Mouse (Mus musculus) heart, embryonic 15.5 days (tissue): Measurements from ENCODE around the gene Rpusd4. TPM values are rescaled to one million over a fixed set of nuclear protein-coding genes. Genes with fewer than 3 reads are reported as not detected.

ENCODE experiments used
- ATAC-seq: fragments of 200-750 bp; cut with Nextera tagmentation; replicated peaks from 2 replicates; pipeline ENCODE4 v1.8.0; 2017; ENCODE audit warnings: low read depth, moderate TSS enrichment; ENCODE audit not compliant: insufficient number of reproducible peaks, insufficient read depth, low FRiP score
- H3K27ac ChIP-seq: fragments of 300-500 bp; sonication (generic); 2 replicates; pipeline ENCODE4 v1.5.1; 2015; ENCODE audit warnings: mild to moderate bottlenecking, inconsistent platforms
- H3K27me3 ChIP-seq: fragments of 300-500 bp; sonication (generic); 2 replicates; pipeline ENCODE4 v1.6.1; 2015; ENCODE audit warnings: inconsistent platforms
- H3K36me3 ChIP-seq: fragments of 300-500 bp; sonication (generic); 2 replicates; pipeline ENCODE4 v1.6.1; 2015; ENCODE audit warnings: mild to moderate bottlenecking, inconsistent platforms
- H3K4me1 ChIP-seq: fragments of 300-500 bp; sonication (generic); replicated peaks from 2 replicates; pipeline ENCODE4 v1.6.1; 2015; ENCODE audit warnings: inconsistent platforms
- H3K4me2 ChIP-seq: fragments of 300-500 bp; sonication (generic); 2 replicates; pipeline ENCODE4 v1.6.1; 2015; ENCODE audit warnings: inconsistent platforms, mild to moderate bottlenecking, moderate library complexity
- H3K4me3 ChIP-seq: fragments of 300-500 bp; sonication (generic); 2 replicates; pipeline ENCODE4 v1.5.1; 2015; ENCODE audit warnings: mild to moderate bottlenecking, inconsistent platforms
- H3K9ac ChIP-seq: fragments of 300-500 bp; sonication (generic); 2 replicates; pipeline ENCODE4 v1.6.1; 2015; ENCODE audit warnings: mild to moderate bottlenecking, inconsistent platforms
- H3K9me3 ChIP-seq: fragments of 300-500 bp; sonication (generic); replicated peaks from 2 replicates; pipeline ENCODE4 v1.6.1; 2016; ENCODE audit warnings: inconsistent platforms
- WGBS: fragments of 180-500 bp; shearing (Covaris S2); methylation state at CpG from one replicate; pipeline ENCODE4 v1.1.7; 2015; ENCODE audit warnings: mixed read lengths; 5-methylcytosine and 5-hydroxymethylcytosine counted together
- polyA plus RNA-seq: library from polyadenylated mRNA; unstranded; fragments of >200 nt; fragmentation: Nextera tagmentation; extraction: Ambion mirVana; gene quantifications from 2 replicates; pipeline ENCODE4 v1.2.1, GENCODE M21; 2015

Gene Rpusd4
- 20.2 and 23.4 TPM in 2 replicates for polyA plus RNA-seq

DNA sequence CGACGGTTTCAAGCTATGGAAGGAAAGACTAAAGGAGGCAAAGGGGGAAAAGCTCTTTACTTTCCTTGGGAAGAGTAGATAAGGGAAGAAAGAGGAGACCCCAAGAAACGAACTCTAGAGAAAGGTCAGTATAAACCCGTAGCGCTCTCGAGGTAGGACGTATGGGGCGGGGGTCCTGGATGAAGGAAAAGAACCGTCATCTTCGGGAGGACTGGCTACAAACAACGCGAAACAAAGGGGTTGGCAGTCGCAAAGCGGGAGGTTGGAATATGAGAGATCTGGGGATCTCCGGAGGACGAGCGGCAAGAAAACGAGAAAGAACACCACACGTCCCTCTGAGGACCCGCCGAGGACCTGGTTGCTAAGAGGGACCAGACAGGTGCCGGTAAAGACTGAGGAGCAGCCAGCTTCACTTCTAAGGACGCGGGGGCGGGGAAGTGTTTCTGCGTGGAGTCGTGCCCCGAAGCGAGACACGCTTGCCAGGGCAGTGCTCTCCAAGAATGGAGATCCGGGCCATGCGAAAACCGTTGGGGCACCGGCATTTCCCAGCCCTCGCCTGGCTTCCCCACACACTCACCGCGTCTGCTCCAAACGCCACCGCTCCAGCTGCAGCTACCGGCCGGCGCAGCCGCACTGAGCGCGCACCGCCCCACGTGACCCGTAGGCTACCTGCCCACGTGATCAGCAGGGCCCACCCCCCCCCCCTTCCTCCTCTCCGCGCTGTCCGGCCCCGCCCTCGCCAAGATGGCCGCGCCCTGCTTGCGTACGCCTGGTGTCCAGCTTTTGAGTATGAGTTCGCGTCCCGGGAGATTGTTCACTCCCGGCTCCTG, at the start of gene Rpusd4, which contains the start of gene Fam118b:
TSS of gene Rpusd4 (plus strand) at position 720 of the 830 bp plus-strand sequence.
TSS of gene Fam118b (minus strand) at position 660 of the 830 bp plus-strand sequence.
- H3K9ac ChIP-seq = peak within 1 kb of the TSS; percentile 80
- H3K27me3 ChIP-seq = no peaks in the 10 kb centered on the region
- ATAC-seq = peak; percentile 96
- peak within 1 kb of the TSS; percentile 85 for H3K27ac ChIP-seq
- under 1% methylated on average over 62 of the region's 62 CpGs for WGBS
- H3K4me1 ChIP-seq = peaks cover 17% of the 10 kb centered on the region
- peak within 1 kb of the TSS; percentile 91 for H3K4me2 ChIP-seq
- H3K36me3 ChIP-seq = peaks cover 20% of the 10 kb centered on the region
- no peaks in the 10 kb centered on the region for H3K9me3 ChIP-seq
- peak within 1 kb of the TSS; percentile 95 for H3K4me3 ChIP-seq

DNA sequence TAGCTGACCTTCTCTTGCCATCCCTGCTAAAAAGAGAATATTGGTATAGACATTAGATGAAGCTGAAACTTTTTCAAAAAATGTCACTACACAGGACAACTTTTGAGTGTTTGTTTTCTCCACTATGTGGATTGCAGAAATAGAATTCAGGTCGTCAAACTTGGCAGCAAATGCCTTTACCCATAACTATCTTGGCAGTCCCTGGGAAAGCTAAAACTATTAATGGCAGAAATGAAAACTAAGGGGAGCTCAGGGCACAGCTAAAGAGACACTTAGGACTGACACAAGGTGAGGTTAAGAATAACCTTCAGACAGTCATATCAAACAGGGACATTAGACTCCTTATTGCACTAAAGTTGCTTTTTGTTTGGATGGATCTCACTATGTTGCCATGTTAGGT, 49.7 kb upstream of the Rpusd4 start:
- Histone ChIP-seq H3K4me1 (no peaks in the 10 kb centered on the region), H3K9me3 (no peaks in the 10 kb centered on the region), H3K4me2 (no peak overlapping the region), H3K27me3 (no peaks in the 10 kb centered on the region), H3K36me3 (peaks cover 76% of the 10 kb centered on the region), H3K4me3 (no peak overlapping the region), H3K27ac (no peak overlapping the region), H3K9ac (no peak overlapping the region)
- WGBS = 51% methylated on average over 1 of the region's 1 CpGs
- no peak for ATAC-seq

DNA sequence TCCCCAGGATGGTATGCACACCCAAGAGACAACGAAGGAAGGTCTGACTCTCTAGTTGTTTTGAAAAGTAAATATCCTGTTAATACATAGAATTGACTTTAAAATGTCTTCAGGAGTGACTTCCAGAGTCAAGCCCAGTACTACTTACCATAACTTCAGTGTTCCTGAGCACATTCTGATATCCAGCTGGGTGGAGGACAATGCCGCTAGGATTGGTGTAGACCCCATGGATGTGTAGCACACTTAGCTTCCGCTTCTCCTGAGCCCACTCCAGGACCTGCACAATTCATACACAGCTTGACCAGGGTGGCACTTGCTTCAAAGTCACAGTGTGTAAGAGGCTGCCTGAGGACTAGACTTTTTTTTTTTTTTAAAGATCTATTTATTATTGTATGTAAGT, 44.2 kb upstream of the Rpusd4 start:
- Histone ChIP-seq H3K36me3 (peaks cover 24% of the 10 kb centered on the region), H3K4me1 (no peaks in the 10 kb centered on the region), H3K4me2 (no peak overlapping the region), H3K27ac (no peak overlapping the region), H3K9me3 (no peaks in the 10 kb centered on the region), H3K4me3 (no peak overlapping the region), H3K9ac (no peak overlapping the region), H3K27me3 (no peaks in the 10 kb centered on the region)
- ATAC-seq = no peak
- 94% methylated on average over 3 of the region's 3 CpGs for WGBS

DNA sequence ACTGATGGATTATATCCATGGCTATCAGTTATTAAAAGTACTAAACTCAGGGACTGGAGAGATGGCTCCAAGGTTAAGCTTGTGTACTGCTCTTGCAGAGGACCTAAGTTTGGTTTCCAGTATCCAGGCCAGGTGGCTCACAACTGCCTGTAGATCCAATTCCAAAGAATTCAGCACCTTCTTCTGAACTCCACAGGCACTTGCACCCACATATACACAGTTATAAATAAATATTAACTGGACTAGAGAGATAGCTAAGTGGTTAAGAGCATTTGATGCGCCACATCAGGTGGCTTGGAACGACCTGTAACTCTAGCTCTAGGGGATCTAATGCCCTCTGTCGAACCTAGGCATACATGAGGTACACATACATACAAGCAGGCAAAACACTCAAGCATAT, 39.0 kb upstream of the Rpusd4 start:
- WGBS = 82% methylated on average over 3 of the region's 3 CpGs

DNA sequence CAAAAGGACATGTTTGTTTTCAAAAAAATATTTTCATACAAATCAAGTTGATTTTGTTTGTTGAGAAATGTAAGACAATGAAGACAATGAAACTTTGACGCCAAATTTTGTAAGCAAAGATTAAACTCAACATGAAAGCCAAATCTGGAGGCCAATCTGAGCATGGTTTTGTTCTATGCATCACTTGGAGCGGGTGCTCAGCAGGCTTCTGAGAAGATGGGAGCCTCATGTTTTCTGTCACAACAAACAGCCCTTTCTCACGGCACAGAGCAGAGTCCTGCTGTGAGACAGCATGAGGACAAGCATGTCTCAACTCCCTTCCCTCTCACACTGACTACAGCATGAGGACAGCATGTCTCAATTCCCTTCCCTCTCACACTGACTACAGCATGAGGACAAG, 31.7 kb upstream of the Rpusd4 start:
- H3K36me3 ChIP-seq = no peaks in the 10 kb centered on the region
- no peaks in the 10 kb centered on the region for H3K4me1 ChIP-seq
- ATAC-seq = no peak
- no peaks in the 10 kb centered on the region for H3K9me3 ChIP-seq
- H3K4me3 ChIP-seq = no peak overlapping the region
- no peak overlapping the region for H3K9ac ChIP-seq
- H3K27ac ChIP-seq = no peak overlapping the region
- 54% methylated on average over 3 of the region's 3 CpGs for WGBS
- H3K27me3 ChIP-seq = no peaks in the 10 kb centered on the region
- no peak overlapping the region for H3K4me2 ChIP-seq

More for the DNA sequence above, 39.0 kb upstream of the Rpusd4 start:
- Histone ChIP-seq H3K27ac (no peak overlapping the region), H3K4me1 (no peaks in the 10 kb centered on the region), H3K9ac (no peak overlapping the region), H3K9me3 (no peaks in the 10 kb centered on the region), H3K36me3 (no peaks in the 10 kb centered on the region), H3K4me3 (no peak overlapping the region), H3K27me3 (no peaks in the 10 kb centered on the region), H3K4me2 (no peak overlapping the region)
- no peak for ATAC-seq

DNA sequence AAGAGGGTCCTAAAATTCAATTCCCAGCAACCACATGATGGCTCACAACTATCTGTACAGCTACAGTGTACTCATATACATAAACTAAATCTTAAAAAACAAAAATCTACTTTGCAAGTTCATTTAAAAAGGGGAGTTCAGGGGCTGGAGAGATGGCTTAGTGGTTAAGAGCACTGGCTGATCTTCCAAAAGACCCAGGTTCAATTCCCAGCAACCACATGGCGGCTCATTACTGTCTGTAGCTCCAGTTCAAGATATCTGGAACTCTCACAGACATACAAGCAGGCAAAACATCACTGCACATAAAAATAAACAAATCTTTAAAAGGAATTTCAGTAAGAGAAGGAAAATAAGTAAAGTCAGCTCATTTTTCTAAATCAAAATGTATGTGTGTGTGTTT, 29.3 kb upstream of the Rpusd4 start:
- Histone ChIP-seq H3K27me3 (no peaks in the 10 kb centered on the region), H3K36me3 (no peaks in the 10 kb centered on the region), H3K9me3 (no peaks in the 10 kb centered on the region), H3K4me3 (no peak overlapping the region), H3K27ac (no peak overlapping the region; the same call in 1 of the 2 replicates), H3K9ac (no peak overlapping the region), H3K4me2 (no peak overlapping the region), H3K4me1 (no peaks in the 10 kb centered on the region)
- 88% methylated on average over 1 of the region's 1 CpGs for WGBS
- ATAC-seq = no peak

DNA sequence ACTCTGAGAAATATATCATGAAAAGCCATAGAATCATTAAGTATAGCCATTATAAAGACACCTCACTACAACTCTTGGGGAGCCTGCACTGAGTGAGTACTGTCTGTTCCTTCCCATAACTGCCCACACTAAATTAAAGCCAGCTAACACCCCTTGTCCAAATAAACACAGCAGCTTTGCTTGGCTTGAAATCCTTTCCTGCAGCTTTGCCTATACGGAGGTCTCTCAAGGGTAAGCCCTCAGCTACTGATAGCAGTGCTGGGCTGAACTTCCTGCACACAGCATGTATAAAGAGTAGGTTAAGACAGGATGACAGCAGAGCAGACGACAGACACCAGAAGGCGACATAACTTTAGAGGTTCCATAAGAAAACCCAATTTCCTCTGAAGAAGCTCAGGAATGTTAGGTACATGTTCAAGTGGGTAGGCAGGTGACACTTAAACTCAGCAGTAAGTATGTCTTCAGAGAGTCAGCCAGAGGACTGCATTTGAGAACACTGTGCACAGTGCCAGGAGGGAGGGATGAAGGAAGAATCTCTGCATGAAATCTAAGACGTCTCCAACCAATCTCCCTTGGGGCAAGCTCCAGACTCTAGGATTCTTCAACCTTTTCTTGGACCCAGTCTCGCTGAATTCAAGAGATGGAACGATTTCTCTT, 28.6 kb upstream of the Rpusd4 start:
- Histone ChIP-seq H3K9ac (no peak overlapping the region), H3K27me3 (no peaks in the 10 kb centered on the region), H3K4me1 (no peaks in the 10 kb centered on the region), H3K27ac (no peak overlapping the region), H3K36me3 (no peaks in the 10 kb centered on the region), H3K4me2 (no peak overlapping the region), H3K9me3 (no peaks in the 10 kb centered on the region), H3K4me3 (no peak overlapping the region)
- ATAC-seq = peak; percentile 62; the same call in 1 of the 2 replicates
- WGBS = 47% methylated on average over 6 of the region's 6 CpGs

DNA sequence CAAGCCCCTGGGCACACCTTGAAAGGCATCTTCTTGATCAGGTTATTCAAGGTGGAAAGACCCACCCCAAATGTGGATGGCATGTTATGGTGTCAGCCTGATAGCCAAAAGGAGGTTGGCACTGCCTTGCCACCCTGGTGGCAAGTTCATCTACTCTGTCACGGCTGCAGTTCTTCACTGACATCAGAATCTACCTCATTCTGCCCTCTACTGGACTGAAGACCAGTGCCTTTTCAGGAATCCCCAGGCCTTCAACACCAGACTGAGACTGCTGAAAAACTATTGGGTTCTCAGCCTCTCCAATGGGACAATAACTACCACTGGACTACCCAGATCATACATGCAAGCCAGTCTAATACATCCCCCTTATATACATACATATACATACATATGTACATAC, 27.9 kb upstream of the Rpusd4 start:
- Histone ChIP-seq H3K27me3 (no peaks in the 10 kb centered on the region), H3K36me3 (no peaks in the 10 kb centered on the region), H3K9me3 (no peaks in the 10 kb centered on the region), H3K4me3 (no peak overlapping the region), H3K9ac (no peak overlapping the region), H3K4me1 (no peaks in the 10 kb centered on the region), H3K4me2 (no peak overlapping the region), H3K27ac (no peak overlapping the region)
- 62% methylated on average over 1 of the region's 1 CpGs for WGBS
- no peak for ATAC-seq

DNA sequence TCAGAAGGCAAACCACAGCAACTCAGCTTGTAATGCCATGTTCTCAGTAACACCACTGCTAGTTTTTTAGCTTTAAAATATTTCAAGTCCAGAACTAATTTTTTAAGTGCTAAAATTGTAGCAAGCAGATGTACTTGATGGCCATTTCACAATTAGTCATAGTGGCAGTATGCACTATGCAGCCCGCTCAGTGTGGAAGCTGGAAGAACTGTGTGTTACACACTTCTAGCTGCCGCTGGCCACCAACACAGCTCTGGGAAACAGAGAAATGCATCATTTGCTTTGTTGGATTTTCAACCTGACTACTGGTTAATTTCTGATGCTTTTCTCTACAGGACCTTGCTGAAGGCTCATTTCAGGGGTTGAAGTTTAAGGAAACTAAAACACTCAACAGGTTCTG, 20.3 kb upstream of the Rpusd4 start:
- ATAC-seq = no peak
- Histone ChIP-seq H3K4me1 (no peaks in the 10 kb centered on the region), H3K4me2 (no peak overlapping the region), H3K4me3 (no peak overlapping the region), H3K9me3 (no peaks in the 10 kb centered on the region), H3K36me3 (no peaks in the 10 kb centered on the region), H3K27me3 (no peaks in the 10 kb centered on the region), H3K27ac (no peak overlapping the region), H3K9ac (no peak overlapping the region)
- 89% methylated on average over 2 of the region's 2 CpGs for WGBS

DNA sequence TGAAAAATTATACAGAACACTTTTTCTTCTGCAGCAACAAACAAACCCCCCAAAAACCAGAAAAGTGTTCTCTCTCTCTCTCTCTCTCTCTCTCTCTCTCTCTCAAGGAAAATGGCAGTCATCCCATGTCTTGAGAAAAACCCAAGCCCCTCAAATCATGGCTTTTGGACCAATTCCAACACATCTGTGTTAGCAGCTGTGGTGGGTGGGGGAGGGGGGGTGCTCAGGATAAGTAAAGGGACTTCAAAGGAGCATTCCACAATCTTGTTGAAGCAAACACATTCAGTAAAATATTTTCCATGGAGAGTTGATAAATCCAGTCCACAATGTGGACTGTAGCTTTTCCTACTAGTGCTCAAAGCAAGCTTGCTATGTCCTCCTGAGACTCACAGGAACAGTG, 18.2 kb upstream of the Rpusd4 start:
- Histone ChIP-seq H3K9me3 (no peaks in the 10 kb centered on the region), H3K4me3 (no peak overlapping the region), H3K27me3 (no peaks in the 10 kb centered on the region), H3K4me2 (no peak overlapping the region), H3K36me3 (no peaks in the 10 kb centered on the region), H3K27ac (no peak overlapping the region), H3K9ac (no peak overlapping the region), H3K4me1 (no peaks in the 10 kb centered on the region)
- no peak for ATAC-seq

DNA sequence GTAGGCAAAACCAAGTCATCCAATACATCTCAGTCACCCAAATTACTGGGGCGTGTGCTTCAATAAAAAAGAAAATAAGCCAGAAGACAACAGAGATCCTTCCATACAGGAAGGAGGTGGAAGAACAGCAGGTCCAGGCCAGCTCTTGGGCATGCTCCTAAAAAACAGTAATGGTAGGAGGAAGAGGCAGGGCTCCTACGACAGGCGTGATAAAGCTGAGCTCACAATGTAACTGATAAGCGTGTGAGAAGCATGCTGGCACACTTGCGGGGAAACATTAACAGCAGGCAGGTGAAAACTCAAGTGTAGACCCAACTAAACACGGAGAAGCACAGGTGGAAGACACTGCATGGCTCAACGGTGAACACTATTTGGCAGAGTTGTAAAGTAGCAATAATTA, 10.3 kb upstream of the Rpusd4 start:
- no peak overlapping the region for H3K9ac ChIP-seq
- no peak overlapping the region for H3K27ac ChIP-seq
- H3K9me3 ChIP-seq = no peaks in the 10 kb centered on the region
- no peak overlapping the region for H3K4me3 ChIP-seq
- 69% methylated on average over 7 of the region's 7 CpGs for WGBS
- no peaks in the 10 kb centered on the region for H3K27me3 ChIP-seq
- no peaks in the 10 kb centered on the region for H3K36me3 ChIP-seq
- H3K4me2 ChIP-seq = no peak overlapping the region
- no peak for ATAC-seq
- no peaks in the 10 kb centered on the region for H3K4me1 ChIP-seq
